Mouse (Mus musculus): ENCODE results near the gene Cckar.

Gene Cckar

GRCm38 (mm10) chr5:53671507-53671906 is 36.0 kb downstream of the Cckar start:
- no peak for DNase-seq

DNA sequence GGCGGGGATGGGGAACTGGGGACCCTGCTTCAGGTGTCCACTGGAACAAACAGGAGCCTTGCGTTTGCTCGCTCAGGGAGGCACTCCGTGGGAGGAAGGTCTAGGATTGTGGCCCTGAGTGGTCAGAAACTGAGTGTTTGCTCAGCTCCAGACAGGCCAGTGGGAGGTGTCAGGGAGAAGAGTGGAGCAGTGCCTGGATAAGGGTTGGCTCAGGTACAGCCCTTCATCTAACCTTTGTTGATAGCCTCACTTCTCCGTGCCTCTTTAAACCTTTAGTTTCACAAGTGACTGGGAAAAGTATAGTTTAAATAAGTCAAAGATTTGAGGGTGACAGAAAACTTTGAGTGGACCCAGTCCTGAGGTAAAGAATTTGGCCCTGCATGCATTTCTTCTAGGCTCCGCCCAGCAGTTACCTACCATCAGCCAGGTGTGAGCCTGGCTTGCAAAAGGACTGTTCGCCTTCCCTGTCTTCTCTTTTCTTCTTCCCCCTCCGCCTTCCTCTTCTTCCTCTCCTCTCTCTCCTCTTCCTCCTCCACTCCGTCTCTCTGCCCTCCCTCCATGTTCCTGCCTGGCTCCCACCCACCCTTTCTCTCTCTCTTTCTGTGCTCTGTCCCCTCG is 37.1 kb downstream of the Cckar start:
- DNase-seq = peak; percentile 18 to 38

- no peak for DNase-seq
Measured at GRCm38 (mm10) chr5:53668021-53668420, 39.5 kb downstream of the Cckar start.

- DNase-seq = no peak
Measured at GRCm38 (mm10) chr5:53663665-53664064, 43.8 kb downstream of the Cckar start.

DNA sequence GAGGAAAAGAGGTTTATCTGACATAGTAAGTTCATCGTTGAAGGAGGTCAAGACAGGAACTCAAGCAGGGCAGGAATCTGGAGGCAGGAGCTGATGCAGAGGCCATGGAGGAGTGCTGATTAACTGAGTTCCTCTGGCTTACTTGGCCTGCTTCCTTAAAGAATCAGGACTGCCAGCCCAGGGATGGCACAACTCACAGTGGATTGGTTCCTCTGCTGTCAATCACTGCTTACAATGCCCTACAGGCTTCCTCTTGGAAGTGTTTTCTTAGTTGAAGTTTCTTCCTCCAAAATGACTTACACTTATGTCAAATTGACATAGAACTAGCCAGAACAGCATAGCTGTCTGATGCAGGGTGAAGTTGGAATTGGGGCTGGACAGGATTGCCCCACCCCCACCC is 45.1 kb downstream of the Cckar start:
- no peak for DNase-seq

DNA sequence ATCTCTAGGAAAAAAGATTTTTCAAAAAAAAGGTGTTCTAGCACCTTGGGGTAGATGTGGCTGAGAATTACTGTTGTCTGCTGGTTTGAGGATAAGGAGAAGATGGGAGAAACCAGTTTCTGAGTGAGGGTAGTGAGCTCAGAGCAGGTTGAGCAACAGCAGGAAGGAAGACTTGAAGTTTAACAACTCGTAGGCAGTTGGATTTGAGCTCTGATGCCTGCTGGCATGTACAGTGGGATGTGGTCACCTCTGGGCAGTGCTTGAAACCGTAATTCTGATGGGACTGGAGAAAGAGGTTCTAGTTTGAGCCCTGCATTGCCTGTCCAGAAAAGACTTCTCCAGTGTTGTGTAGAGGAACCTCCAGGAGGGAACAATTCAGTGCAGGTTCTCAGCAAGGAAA is 46.0 kb downstream of the Cckar start:
- DNase-seq = no peak

- peak in 1 of 2 experiments; percentile 42 for DNase-seq
Measured at GRCm38 (mm10) chr5:53657925-53658324, 49.6 kb downstream of the Cckar start.

GRCm38 (mm10) chr5:53656596-53656995 is 50.9 kb downstream of the Cckar start:
- no peak for DNase-seq

Data from lung, postnatal 4 days (tissue).